Mouse (Mus musculus) neutrophil, adult 5-6 weeks (primary cell): ENCODE data around the gene Gm28035. TPM values are rescaled to one million over a fixed set of nuclear protein-coding genes. Genes with fewer than 3 reads are reported as not detected.

Experiments
- ATAC-seq: fragments of 151-379, 151-347 bp; 2 replicates; pipeline ENCODE4 v1.8.0; 2017; ENCODE audit warnings: mild to moderate bottlenecking, moderate TSS enrichment; ENCODE audit not compliant: insufficient number of reproducible peaks, poor library complexity, low FRiP score, severe bottlenecking; ENCODE audit errors: extremely low read depth
- total RNA-seq: library from RNA; stranded (forward); fragments of 200-1000 nt; gene quantifications from 2 replicates; pipeline ENCODE4 v1.2.3, GENCODE M21; 2017

The Gm28035 gene
- total RNA-seq = 2.0 and 2.9 TPM in 2 replicates

GRCm38 (mm10) chr2:30240267-30240666 is at the start of gene Gm28035:
Gene Gm28035 (plus strand): TSS chr2:30240567.
- no peak for ATAC-seq

GRCm38 (mm10) chr2:30191790-30192580 is 48.4 kb upstream of the Gm28035 start:
- ATAC-seq = no peak

GRCm38 (mm10) chr2:30194656-30195055 is 45.7 kb upstream of the Gm28035 start:
- ATAC-seq = no peak

DNA sequence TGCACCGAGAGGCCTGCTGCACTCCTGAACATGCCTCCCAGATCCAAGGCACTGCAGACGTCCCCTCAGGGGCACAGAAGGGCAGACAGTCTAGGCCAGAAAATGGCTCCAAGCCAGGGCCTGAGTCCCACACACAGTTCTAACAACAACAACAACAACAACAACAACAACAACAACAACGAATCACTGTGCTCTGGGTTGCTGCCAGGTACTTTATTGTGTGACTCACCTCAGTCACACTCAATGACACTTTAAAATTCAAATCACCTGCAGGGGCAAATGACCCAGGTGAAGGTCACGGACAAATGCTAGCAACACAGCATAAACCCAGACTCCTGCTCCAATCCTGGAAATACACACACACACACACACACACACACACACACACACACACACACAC is 42.3 kb upstream of the Gm28035 start:
- ATAC-seq = no peak

DNA sequence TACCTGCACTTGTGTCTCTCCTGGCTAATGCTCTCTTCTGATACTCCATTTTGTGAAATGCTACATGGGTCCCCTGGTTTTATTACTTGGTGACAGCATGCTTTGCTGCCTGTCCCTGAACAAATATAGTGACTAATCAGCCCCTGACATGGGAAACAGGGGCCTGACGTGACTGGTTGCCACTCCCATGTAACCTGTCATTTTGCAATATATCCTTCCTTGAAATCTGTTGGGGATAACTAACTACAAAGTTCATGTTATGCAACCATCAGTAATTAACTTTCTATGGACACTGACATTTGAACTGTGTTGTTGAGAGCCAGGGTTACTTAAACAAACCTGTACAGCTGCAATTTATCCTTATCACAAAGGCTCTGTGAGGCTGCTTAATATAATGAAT is 40.4 kb upstream of the Gm28035 start:
- ATAC-seq = no peak

- no peak for ATAC-seq
Measured at GRCm38 (mm10) chr2:30200388-30200925, 39.9 kb upstream of the Gm28035 start.

GRCm38 (mm10) chr2:30203439-30203838 is 36.9 kb upstream of the Gm28035 start:
- ATAC-seq = no peak

GRCm38 (mm10) chr2:30205255-30205628 is 35.1 kb upstream of the Gm28035 start:
- ATAC-seq = 0 out of 2 replicates have a peak, but pooled peaks have one; percentile 2

GRCm38 (mm10) chr2:30205629-30206357 is 34.6 kb upstream of the Gm28035 start, which contains the start of gene Kyat1:
Gene Kyat1 (minus strand): TSS chr2:30205847.
- ATAC-seq = peak; percentile 91

DNA sequence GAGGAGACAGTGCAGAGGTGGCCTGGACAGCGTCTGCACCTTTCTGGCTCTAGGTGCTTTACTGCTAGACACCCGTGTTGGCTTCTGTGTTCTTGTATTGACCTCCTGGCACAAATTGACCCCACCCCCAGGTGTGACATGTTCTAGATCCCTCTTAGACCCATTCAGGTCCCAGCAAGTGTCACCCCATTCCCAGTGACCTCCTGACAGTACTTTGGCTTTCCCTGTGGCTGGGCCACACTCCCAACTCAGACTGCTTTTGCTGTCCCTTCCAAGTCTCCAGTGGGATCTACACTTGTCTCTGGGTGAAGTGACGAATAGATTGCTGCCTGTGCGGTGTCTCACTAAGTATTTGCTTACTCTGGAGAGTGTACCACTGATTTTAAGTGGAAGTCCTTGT is 33.0 kb upstream of the Gm28035 start:
- ATAC-seq = no peak

DNA sequence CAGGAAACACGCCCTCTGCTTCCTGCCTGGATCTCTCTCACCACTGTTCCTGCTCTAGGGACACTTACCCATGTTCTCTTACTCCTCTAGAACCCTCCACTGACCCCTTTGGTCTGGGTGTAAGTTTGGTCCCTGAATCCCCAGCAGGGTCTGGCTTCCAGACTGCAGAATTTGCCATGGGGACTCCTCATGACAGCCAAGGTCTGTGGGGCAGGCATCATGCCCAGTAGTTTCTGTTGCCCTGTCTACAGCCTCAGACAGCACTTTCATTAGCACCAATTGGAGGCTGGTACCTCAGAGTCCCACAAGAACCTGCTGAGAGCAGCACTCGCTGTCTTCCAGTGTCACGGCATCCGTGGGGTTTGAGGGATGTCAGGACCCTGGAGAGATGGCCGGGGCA is 32.5 kb upstream of the Gm28035 start:
- ATAC-seq = no peak

GRCm38 (mm10) chr2:30211408-30212168 is 28.8 kb upstream of the Gm28035 start:
- ATAC-seq = no peak

DNA sequence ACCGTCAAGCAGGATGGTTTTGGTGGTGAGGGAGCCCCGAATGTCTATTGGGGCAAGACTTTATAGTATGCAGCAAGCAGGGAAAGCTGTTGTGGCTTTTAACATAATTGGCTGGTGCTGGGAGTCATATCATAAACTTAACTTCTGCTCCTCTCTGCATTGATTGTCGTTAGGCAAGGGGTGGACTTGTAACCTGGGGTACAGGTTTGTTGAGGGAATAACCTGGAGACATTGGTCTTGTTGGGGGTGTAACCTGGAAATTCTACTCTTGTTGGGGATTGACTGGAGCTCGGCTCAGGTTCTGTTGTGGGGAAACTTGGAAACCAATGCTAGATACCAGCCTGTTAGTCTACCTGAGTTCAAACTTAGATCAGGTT is 28.2 kb upstream of the Gm28035 start:
- no peak for ATAC-seq

DNA sequence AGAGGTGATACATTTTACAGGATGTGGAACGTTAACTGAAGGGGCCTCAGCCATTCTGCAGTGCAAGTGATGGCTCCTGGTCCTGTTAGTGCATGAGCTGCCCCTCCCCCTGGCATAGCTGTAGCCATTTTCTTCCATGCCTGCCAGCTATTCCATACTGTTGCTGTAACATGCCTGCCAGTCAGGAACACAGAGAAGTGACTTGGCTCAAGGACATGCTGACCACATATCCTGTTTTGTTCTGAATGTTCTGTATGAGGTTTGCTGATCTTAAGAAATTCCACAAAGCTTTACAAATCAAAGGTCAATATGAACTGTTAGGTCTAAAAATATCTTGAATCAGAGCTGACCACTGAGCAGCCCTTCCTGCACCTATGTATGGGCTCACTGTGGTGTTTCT is 27.4 kb upstream of the Gm28035 start:
- ATAC-seq = no peak

- no peak for ATAC-seq
Measured at GRCm38 (mm10) chr2:30214745-30215144, 25.6 kb upstream of the Gm28035 start.

- no peak for ATAC-seq
Measured at GRCm38 (mm10) chr2:30215493-30215892, 24.9 kb upstream of the Gm28035 start.

DNA sequence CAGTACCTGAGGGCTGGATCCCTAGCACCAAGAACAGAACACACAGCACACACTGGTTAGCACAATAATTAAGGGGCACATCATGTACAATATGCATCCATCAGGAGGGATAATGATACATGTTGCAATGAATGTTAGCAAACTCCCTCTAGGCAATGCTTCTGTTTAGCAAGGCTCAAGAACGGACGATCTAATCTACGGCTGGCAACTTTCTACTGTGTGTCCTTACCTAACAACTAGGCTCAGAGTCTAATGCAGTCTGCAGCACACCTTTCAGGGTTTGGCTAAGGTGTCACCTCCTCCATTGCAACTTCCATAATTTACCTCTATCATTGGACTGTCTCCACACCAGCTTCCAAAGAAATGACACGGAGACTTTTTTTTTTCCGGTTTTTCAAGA is 24.1 kb upstream of the Gm28035 start:
- ATAC-seq = no peak

DNA sequence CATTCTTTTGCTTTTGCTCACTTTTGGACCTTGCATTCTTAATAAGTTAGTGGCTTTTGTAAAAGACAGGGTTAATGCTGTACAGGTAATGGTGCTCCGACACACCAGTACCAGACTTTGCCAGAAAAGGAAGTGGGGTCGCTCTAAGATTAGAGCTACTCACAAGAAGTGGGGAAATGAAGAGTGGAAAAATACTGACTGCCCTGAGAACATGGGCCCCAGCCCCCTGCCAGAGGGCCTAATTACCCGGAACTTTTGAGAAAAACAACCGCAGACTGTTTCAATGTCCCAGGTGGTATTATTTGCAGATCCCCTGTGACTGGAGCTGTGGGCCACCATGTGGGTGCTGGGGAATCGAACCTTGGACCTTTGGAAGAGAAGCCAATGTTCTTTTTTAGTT is 4.8 kb upstream of the Gm28035 start:
- no peak for ATAC-seq

DNA sequence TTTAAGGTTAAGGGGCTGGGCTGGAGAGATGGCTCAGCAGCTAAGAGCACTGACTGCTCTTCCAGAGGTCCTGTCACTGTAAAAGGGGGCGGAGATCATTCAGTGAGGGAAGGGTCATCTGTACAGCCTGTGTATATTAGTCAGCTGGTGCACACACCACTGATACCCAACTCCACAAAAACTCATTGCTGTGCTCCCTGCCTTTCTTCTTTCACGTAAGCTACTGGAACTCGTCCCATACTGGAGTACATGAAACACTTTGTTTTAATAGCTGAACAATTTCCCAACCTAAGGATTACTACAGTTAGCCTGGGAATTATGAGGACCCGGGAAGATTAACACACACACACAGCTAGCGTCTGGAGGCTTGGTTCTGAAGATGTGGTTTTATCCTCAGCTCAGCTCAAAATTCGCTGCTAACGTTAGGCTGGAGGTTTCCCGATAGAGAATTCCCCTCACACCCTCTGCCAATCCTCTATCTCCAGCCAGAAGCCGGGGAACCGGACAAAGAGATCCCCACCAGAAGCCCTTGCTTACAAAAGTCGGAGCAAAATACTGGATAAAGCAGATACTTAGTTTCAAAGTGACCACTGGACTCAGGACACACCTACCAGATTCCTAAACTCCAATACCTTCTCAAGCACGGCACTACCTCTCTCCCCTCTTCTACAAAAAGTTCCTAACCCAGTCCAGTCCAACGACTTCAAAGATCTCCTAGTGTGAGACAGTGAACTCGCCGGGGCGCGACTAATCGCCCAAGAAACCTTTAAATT is 3.8 kb upstream of the Gm28035 start:
- ATAC-seq = no peak
